ENCODE assay signal across 19 mouse cellular contexts in genomic region chr15:63722991-63723390, GRCm38 (mm10).
DNase-seq lines count a peak whose midpoint lies in the region; ATAC-seq lines count a peak whose summit lies in the region.
"Had no signal": no experiment of that assay in that cellular context is flagged by ENCODE, and none has a peak within 500 bp of the region (broad histone marks: within the 10 kb centered on the region; RNA-seq: fewer than 3 reads in every experiment).

No protein-coding gene starts in this region.

- 52% methylated on average over 9 of the region's 9 CpGs for WGBS in intestine, embryonic 14.5 days
- 67% methylated on average over 9 of the region's 9 CpGs for whole genome bisulfite sequencing in intestine, embryonic 15.5 days

- peak; percentile 13 for DNase-seq in gastrocnemius, postnatal 14 days
- DNase-seq in gastrocnemius, adult 8-10 months (ENCODE audit: low spot score in 2 of 2): no peak
- DNase-seq in intestine, embryonic 14.5 days (ENCODE audit: low spot score): peak; percentile 43
- peak; percentile 9 for DNase-seq in retina, embryonic 14.5 days (ENCODE audit: low spot score)
- no peak for DNase-seq in retina, postnatal 1 day
- no peak for DNase-seq in layer of hippocampus, adult 9-10 months (ENCODE audit: low spot score)
- DNase-seq in urinary bladder, postnatal 4 days (ENCODE audit: low spot score in 2 of 2): no peak
- DNase-seq: adrenal gland, adult 8-10 months; B cell, adult 2 months; cerebellum, postnatal 25 days; gastrocnemius, postnatal 10 days; liver, embryonic 13.5 days; right cerebral cortex, postnatal 4 days; thymus, adult 2 months had no signal

- no peaks in the 10 kb centered on the region for H3K36me3 ChIP-seq in intestine, embryonic 14.5 days (ENCODE audit: control insufficient read depth, insufficient read depth, low read length)
- H3K36me3 ChIP-seq in intestine, embryonic 15.5 days: no peaks in the 10 kb centered on the region
- H3K36me3 ChIP-seq: heart, embryonic 10.5 days; limb, embryonic 13.5 days; liver, embryonic 13.5 days; lung, embryonic 15.5 days had no signal

- H3K4me3 ChIP-seq in intestine, embryonic 14.5 days (ENCODE audit: low read depth, low read length): no peak overlapping the region
- H3K4me3 ChIP-seq in intestine, embryonic 15.5 days (replicated peaks): no peak overlapping the region
- H3K4me3 ChIP-seq: heart, embryonic 10.5 days; limb, embryonic 13.5 days; liver, embryonic 13.5 days; lung, embryonic 15.5 days had no signal

- H3K27ac ChIP-seq in intestine, embryonic 14.5 days (ENCODE audit: low read depth): no peak overlapping the region
- H3K27ac ChIP-seq in intestine, embryonic 15.5 days: no peak overlapping the region
- H3K27ac ChIP-seq: heart, embryonic 10.5 days; limb, embryonic 13.5 days; liver, embryonic 13.5 days; lung, embryonic 15.5 days had no signal

- no peak overlapping the region for H3K4me2 ChIP-seq in intestine, embryonic 14.5 days (ENCODE audit: low read length)
- no peak overlapping the region for H3K4me2 ChIP-seq in intestine, embryonic 15.5 days (replicated peaks)
- H3K4me2 ChIP-seq: limb, embryonic 13.5 days; liver, embryonic 13.5 days; lung, embryonic 15.5 days had no signal

- no peaks in the 10 kb centered on the region for H3K27me3 ChIP-seq in intestine, embryonic 14.5 days (replicated peaks; ENCODE audit: control insufficient read depth, insufficient read depth, low read length)
- H3K27me3 ChIP-seq in intestine, embryonic 15.5 days (replicated peaks): no peaks in the 10 kb centered on the region
- H3K27me3 ChIP-seq: limb, embryonic 13.5 days; liver, embryonic 13.5 days; lung, embryonic 15.5 days had no signal

- no peak overlapping the region for H3K9ac ChIP-seq in intestine, embryonic 14.5 days (ENCODE audit: low read length)
- H3K9ac ChIP-seq in intestine, embryonic 15.5 days: no peak overlapping the region
- H3K9ac ChIP-seq: limb, embryonic 13.5 days; liver, embryonic 13.5 days; lung, embryonic 15.5 days had no signal

- intact Hi-C loops in gastrocnemius, postnatal 14 days (cut with DNase I; ENCODE audit: low total_unique reads): no loop called here

- no peaks in the 10 kb centered on the region for H3K9me3 ChIP-seq in intestine, embryonic 14.5 days (ENCODE audit: control insufficient read depth, low read length)
- no peaks in the 10 kb centered on the region for H3K9me3 ChIP-seq in intestine, embryonic 15.5 days
- H3K9me3 ChIP-seq: heart, embryonic 10.5 days; limb, embryonic 13.5 days; liver, embryonic 13.5 days; lung, embryonic 15.5 days had no signal

- ATAC-seq in intestine, embryonic 14.5 days (replicated peaks; ENCODE audit: low FRiP score, low TSS enrichment, low read depth): no peak
- ATAC-seq in intestine, embryonic 15.5 days: no peak
- ATAC-seq: midbrain, embryonic 16.5 days had no signal

- H3K4me1 ChIP-seq in intestine, embryonic 14.5 days (replicated peaks; ENCODE audit: control insufficient read depth, insufficient read depth, low read length): 0 out of 2 replicates have a peak, but pooled peaks cover 9% of the 10 kb centered on the region
- 0 out of 2 replicates have a peak, but pooled peaks cover 3% of the 10 kb centered on the region for H3K4me1 ChIP-seq in intestine, embryonic 15.5 days (replicated peaks)

Comparison
In these comparisons a context has a peak if more than half of its experiments do, and no peak if none do; other contexts are left out.
1. DNase-seq: peak in gastrocnemius, postnatal 14 days (single experiment), intestine, embryonic 14.5 days (single experiment) and retina, embryonic 14.5 days (single experiment); none in gastrocnemius, adult 8-10 months (0 of 2), retina, postnatal 1 day (single experiment), layer of hippocampus, adult 9-10 months (single experiment) and urinary bladder, postnatal 4 days (0 of 2).